Mouse (Mus musculus): Measurements from ENCODE around the gene Adamtsl5.
A peak's percentile ranks its signal among the peaks of the same experiment; 100 is the strongest.

The Adamtsl5 gene

GRCm38 (mm10) chr10:80342305-80342748, 5.9 kb downstream of the Adamtsl5 start:
- no peak for DNase-seq (ENCODE audit: low spot score)

- DNase-seq (ENCODE audit: low spot score), result no peak
Measured at GRCm38 (mm10) chr10:80341491-80342304, 6.5 kb downstream of the Adamtsl5 start.

GRCm38 (mm10) chr10:80341026-80341425, 7.2 kb downstream of the Adamtsl5 start:
- DNase-seq (ENCODE audit: low spot score), result no peak

GRCm38 (mm10) chr10:80339941-80340750, 8.1 kb downstream of the Adamtsl5 start:
- DNase-seq (ENCODE audit: low spot score), result peak; percentile 75

GRCm38 (mm10) chr10:80336263-80336662, 11.9 kb downstream of the Adamtsl5 start:
- no peak for DNase-seq (ENCODE audit: low spot score)

- DNase-seq (ENCODE audit: low spot score), result no peak
Measured at GRCm38 (mm10) chr10:80332525-80332989, 15.7 kb downstream of the Adamtsl5 start.

- DNase-seq (ENCODE audit: low spot score), result no peak
Measured at GRCm38 (mm10) chr10:80331636-80332524, 16.3 kb downstream of the Adamtsl5 start.

GRCm38 (mm10) chr10:80330888-80331287, 17.3 kb downstream of the Adamtsl5 start:
- DNase-seq (ENCODE audit: low spot score), result no peak

- no peak for DNase-seq (ENCODE audit: low spot score)
Measured at GRCm38 (mm10) chr10:80330084-80330483, 18.1 kb downstream of the Adamtsl5 start.

GRCm38 (mm10) chr10:80329273-80330081, 18.7 kb downstream of the Adamtsl5 start, which contains the start of the genes Pcsk4 and Reep6:
TSS of gene Pcsk4 (minus strand) at chr10:80329498.
TSS of gene Reep6 (plus strand) at chr10:80329953.
- DNase-seq (ENCODE audit: low spot score), result peak; percentile 100

- no peak for DNase-seq (ENCODE audit: low spot score)
Measured at GRCm38 (mm10) chr10:80325045-80325444, 23.2 kb downstream of the Adamtsl5 start.

GRCm38 (mm10) chr10:80324120-80325037, 23.8 kb downstream of the Adamtsl5 start:
- no peak for DNase-seq (ENCODE audit: low spot score)

GRCm38 (mm10) chr10:80323261-80324119, 24.7 kb downstream of the Adamtsl5 start:
- peak; percentile 65 for DNase-seq (ENCODE audit: low spot score)

- DNase-seq (ENCODE audit: low spot score), result no peak
Measured at GRCm38 (mm10) chr10:80322811-80323211, 25.4 kb downstream of the Adamtsl5 start.

- DNase-seq (ENCODE audit: low spot score), result no peak
Measured at GRCm38 (mm10) chr10:80321670-80322581, 26.3 kb downstream of the Adamtsl5 start.

GRCm38 (mm10) chr10:80321014-80321669, 27.1 kb downstream of the Adamtsl5 start:
- DNase-seq (ENCODE audit: low spot score), result no peak

- DNase-seq (ENCODE audit: low spot score), result peak; percentile 89
Measured at GRCm38 (mm10) chr10:80320340-80320760, 27.9 kb downstream of the Adamtsl5 start, which contains the start of gene 2310011J03Rik. TSS of gene 2310011J03Rik (minus strand) at chr10:80320537.

Measured in testis, postnatal 14 days (tissue).